Mouse (Mus musculus) small intestine, adult 2 months (tissue): ENCODE results near the gene Atp5j. TPM values are rescaled to one million over a fixed set of nuclear protein-coding genes. Genes with fewer than 3 reads are reported as not detected.

Source experiments
- H3K27ac ChIP-seq: fragments of 200-500 bp; 2 replicates; pipeline ENCODE4 v1.5.1; 2012; ENCODE audit warnings: low read depth, low read length, control low read depth, inconsistent platforms; ENCODE audit not compliant: insufficient read depth
- H3K27me3 ChIP-seq: fragments of 200-500 bp; 2 replicates; pipeline ENCODE4 v1.6.1; 2012; ENCODE audit warnings: mild to moderate bottlenecking, moderate library complexity, low read length, inconsistent platforms; ENCODE audit not compliant: control insufficient read depth, insufficient read depth
- H3K36me3 ChIP-seq: fragments of 200-500 bp; 2 replicates; pipeline ENCODE4 v1.6.1; 2012; ENCODE audit warnings: mild to moderate bottlenecking, low read length, control low read depth, inconsistent platforms; ENCODE audit not compliant: control insufficient read depth, insufficient read depth
- H3K4me1 ChIP-seq: fragments of 200-500 bp; 2 replicates; pipeline ENCODE4 v1.6.1; 2012; ENCODE audit warnings: low read length, inconsistent platforms, mixed read lengths; ENCODE audit not compliant: control insufficient read depth, insufficient read depth, insufficient read length
- H3K4me3 ChIP-seq: fragments of 200-500 bp; 2 replicates; pipeline ENCODE4 v1.5.1; 2012; ENCODE audit warnings: low read depth, mild to moderate bottlenecking, control low read depth, inconsistent platforms, low read length, moderate library complexity
- CTCF ChIP-seq: fragments of 200-500 bp; IDR thresholded peaks from 2 replicates; pipeline ENCODE4 v1.5.1; 2012; ENCODE audit warnings: low read depth, mild to moderate bottlenecking, control low read depth, inconsistent platforms, low read length, moderate library complexity, mixed read lengths; ENCODE audit not compliant: insufficient replicate concordance, insufficient read length; ENCODE audit errors: extremely low read depth
- POLR2A ChIP-seq: fragments of 200-500 bp; IDR thresholded peaks from 2 replicates; pipeline ENCODE4 v1.6.1; 2012; ENCODE audit warnings: low read depth, mild to moderate bottlenecking, control low read depth, inconsistent platforms, low read length, moderate library complexity
- WGBS: fragments of 180-500 bp; shearing (Covaris S2); methylation state at CpG from one replicate; pipeline ENCODE4 v1.1.7; 2018; 5-methylcytosine and 5-hydroxymethylcytosine counted together
- polyA plus RNA-seq: library from polyadenylated mRNA; depleted of rRNA; stranded (reverse); fragments of >200 nt; gene quantifications from 2 replicates; pipeline ENCODE4 v1.2.3, GENCODE M21; 2012

Gene Atp5j
- polyA plus RNA-seq, 1 experiment: 123 TPM

DNA sequence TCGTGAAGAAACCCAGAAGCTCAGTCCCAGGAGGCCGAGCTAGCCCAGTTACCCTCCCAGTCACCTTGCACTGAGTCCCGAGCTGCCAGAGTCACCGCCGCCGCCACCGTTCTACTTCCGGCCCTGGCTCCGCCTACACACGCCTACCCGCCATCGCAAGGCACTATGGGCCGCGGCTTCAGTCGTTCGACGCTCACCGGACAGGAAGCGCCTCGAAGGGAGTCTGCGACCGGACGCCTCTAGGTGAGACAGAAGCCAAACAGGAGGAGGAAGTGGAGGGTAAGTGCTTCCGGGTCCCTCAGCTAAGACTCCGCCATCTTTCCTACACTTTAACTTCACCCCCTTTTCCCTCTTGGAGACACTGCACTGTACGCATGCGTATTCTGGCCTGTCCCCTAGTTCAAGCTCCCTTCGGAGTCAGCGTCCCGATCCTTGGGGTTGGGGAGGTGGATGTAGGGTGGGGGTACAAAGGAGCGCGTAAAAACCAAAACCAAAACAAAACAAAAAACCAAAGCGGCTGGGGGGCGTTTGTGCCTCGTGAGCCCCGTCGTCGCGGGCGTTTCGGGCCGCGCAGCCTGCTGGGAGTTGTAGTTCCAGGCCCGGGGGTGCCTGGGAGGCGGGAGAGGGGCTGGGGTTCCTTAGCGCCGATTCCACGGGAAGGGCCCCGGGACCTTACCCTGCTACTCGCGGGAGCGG, 532 bp downstream of the Atp5j start, which contains the start of gene Gabpa:
Gabpa (plus strand) TSS at position 181 of the 696 bp plus-strand sequence.
- H3K27me3 ChIP-seq: no peaks in the 10 kb centered on the region
- TF ChIP-seq POLR2A (peak; percentile 70), CTCF (no peak)
- H3K4me3 ChIP-seq: peak within 1 kb of the TSS; percentile 79
- under 1% methylated on average over 52 of the region's 52 CpGs for WGBS
- H3K36me3 ChIP-seq: peaks cover 15% of the 10 kb centered on the region
- peak within 1 kb of the TSS; percentile 98 for H3K27ac ChIP-seq
- H3K4me1 ChIP-seq: 0 out of 2 replicates have a peak, but pooled peaks cover 3% of the 10 kb centered on the region

DNA sequence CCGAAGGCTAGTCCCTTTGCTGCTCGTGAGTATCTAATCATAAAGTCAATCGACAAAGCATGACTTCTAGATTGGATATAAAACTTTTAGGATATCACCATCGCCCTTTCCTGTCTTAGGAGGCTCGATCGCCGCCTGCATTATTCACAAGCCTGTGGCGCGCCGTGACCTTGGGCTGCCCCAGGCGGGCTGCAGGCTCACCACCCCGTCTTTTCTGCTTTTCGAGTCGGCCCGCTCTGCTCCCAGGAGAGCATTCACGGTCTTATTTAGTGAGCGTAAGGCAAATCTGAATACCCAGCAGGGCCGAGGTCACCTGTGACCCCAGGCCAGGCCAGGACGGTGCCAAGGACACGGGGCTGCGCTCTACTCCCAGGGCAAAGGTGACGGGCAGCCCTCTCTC, 1.1 kb downstream of the Atp5j start:
- under 1% methylated on average over 22 of the region's 22 CpGs for WGBS
- Histone ChIP-seq H3K4me3 (peak overlapping the region; percentile 79), H3K4me1 (0 out of 2 replicates have a peak, but pooled peaks cover 3% of the 10 kb centered on the region), H3K27ac (peak overlapping the region; percentile 98), H3K36me3 (peaks cover 19% of the 10 kb centered on the region), H3K27me3 (no peaks in the 10 kb centered on the region)
- no peak for TF ChIP-seq CTCF
- TF ChIP-seq POLR2A: no peak

DNA sequence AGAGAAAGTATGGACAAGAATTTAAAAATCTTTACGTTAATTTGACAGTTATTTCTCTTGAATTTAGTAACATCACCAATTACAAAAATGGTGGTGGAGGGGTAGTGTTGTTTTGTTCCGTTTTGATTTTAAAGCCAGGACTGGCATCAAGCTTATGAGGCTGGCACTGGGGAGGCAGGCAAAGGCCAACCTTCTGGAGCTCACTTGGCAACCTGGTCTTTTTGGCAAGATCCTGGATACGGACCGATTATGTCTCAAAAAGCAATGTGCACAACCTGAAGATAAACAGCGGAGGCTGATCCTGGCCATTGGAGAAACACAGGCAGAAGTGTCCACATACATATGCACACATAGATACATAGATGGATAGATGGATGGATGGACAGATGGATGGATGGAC, 2.7 kb downstream of the Atp5j start:
- H3K36me3 ChIP-seq: peaks cover 28% of the 10 kb centered on the region
- H3K27ac ChIP-seq: no peak overlapping the region
- TF ChIP-seq CTCF (no peak), POLR2A (no peak)
- WGBS: 85% methylated on average over 5 of the region's 5 CpGs
- H3K4me1 ChIP-seq: 0 out of 2 replicates have a peak, but pooled peaks cover 3% of the 10 kb centered on the region
- no peak overlapping the region for H3K4me3 ChIP-seq
- no peaks in the 10 kb centered on the region for H3K27me3 ChIP-seq

DNA sequence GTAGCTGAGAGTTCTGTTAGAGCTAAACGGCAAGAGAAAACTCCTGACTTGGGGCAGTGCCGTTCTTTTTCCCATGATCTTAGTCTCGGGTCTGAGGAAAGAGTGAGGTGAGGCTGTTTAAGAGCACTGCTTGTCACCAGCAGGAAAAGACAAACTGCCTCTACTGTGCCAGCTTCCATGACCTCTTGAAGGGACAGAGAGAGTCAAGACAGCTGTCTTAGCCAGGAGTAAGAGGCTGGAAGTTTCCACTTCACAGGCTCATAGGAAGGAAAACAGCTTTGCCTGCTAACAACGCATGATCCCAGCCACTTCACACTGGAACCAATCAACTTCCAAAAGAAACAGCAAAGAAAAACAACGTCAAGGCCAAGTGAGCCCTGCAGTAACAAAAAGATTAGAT, 3.7 kb downstream of the Atp5j start:
- WGBS: 63% methylated on average over 5 of the region's 5 CpGs
- H3K4me3 ChIP-seq: no peak overlapping the region
- TF ChIP-seq CTCF: no peak
- no peak for TF ChIP-seq POLR2A
- H3K36me3 ChIP-seq: peaks cover 37% of the 10 kb centered on the region
- H3K27ac ChIP-seq: no peak overlapping the region
- no peaks in the 10 kb centered on the region for H3K27me3 ChIP-seq
- 0 out of 2 replicates have a peak, but pooled peaks cover 3% of the 10 kb centered on the region for H3K4me1 ChIP-seq

DNA sequence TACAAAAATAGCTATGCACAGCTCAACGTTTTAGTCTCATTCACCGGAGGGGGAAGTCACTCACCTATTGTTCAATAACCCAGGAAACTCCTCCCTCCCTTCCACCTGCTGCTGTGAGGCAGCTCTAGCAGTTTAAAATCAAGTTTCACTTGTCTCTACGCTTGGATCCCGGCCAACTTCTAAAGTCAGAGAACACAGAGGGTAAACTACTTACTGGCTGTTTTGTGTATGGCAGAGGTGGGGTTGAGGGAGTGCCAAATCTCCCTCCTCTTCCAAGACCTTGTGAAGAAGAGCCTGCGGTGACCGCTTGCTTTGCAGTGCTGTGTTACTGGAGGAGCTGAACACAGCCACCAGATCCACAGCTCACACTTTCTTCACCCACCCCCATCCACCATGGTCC, 10.4 kb downstream of the Atp5j start:
- TF ChIP-seq POLR2A: no peak
- no peak for TF ChIP-seq CTCF
- Histone ChIP-seq H3K27me3 (no peaks in the 10 kb centered on the region), H3K36me3 (peaks cover 51% of the 10 kb centered on the region), H3K4me1 (peaks cover 3% of the 10 kb centered on the region; the same call in 1 of the 2 replicates), H3K27ac (0 out of 2 replicates have a peak overlapping the region, but pooled peaks have one; percentile 38), H3K4me3 (no peak overlapping the region)
- 20% methylated on average over 6 of the region's 6 CpGs for WGBS

DNA sequence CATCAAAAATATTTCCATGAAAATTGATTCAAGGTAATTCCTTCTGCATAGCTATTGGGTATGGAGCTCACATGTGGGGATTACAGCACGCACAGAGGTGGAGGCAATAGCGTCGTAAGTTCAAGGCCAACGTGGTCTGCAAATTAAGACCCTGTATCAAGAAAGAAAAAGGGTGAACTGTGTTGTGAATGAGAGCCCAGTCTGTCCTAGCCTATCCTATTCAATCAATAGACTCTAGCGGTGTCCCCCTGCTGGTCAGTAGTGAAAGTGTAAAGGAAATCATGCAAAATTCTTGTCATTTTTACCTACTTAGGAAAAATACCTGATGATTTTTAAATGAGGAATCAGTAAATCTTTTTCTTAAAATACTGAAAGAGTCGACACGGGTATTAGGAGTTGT, 18.0 kb downstream of the Atp5j start:
- Histone ChIP-seq H3K36me3 (peaks cover 3% of the 10 kb centered on the region), H3K4me3 (no peak overlapping the region), H3K4me1 (peaks cover 3% of the 10 kb centered on the region; the same call in 1 of the 2 replicates), H3K27me3 (no peaks in the 10 kb centered on the region), H3K27ac (no peak overlapping the region)
- TF ChIP-seq CTCF (peak; percentile 30; the same call in 1 of the 2 replicates), POLR2A (no peak)
- 35% methylated on average over 7 of the region's 7 CpGs for WGBS

DNA sequence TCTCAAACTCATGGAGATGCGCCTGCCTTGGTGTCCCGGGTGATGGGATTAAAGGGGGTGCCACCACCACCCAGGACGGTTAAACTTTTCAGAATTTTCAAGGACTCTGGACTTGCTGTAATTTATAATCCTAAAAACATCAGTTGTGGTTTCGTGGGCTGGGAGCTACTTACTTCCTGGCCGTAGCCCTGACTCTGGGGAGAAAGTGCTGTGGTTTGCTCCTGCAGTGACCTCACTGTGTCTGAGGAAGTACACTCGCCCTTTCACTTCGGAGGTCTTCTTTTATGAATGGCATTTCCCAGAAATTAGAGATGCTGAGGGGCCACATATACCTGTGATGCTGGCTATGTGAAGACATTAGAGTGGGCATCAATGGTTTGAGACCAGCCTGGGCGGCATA, 20.9 kb downstream of the Atp5j start:
- no peaks in the 10 kb centered on the region for H3K36me3 ChIP-seq
- no peaks in the 10 kb centered on the region for H3K27me3 ChIP-seq
- H3K4me3 ChIP-seq: no peak overlapping the region
- H3K27ac ChIP-seq: no peak overlapping the region
- whole genome bisulfite sequencing: 75% methylated on average over 8 of the region's 8 CpGs
- no peaks in the 10 kb centered on the region for H3K4me1 ChIP-seq
- TF ChIP-seq POLR2A (no peak), CTCF (no peak)
